14 mouse cellular contexts compared by ENCODE assay signal in genomic region chr17:40806550-40806949, GRCm38 (mm10). TPM values are rescaled to one million over a fixed set of nuclear protein-coding genes. Genes with fewer than 3 reads are reported as not detected.
DNase-seq lines count a peak whose midpoint lies in the region; ATAC-seq lines count a peak whose summit lies in the region.
"Had no signal": no experiment of that assay in that cellular context is flagged by ENCODE, and none has a peak within 500 bp of the region (broad histone marks: within the 10 kb centered on the region; RNA-seq: fewer than 3 reads in every experiment).

No protein-coding gene starts in this region.

- H3K27ac ChIP-seq in heart, embryonic 12.5 days (ENCODE audit: poor library complexity, severe bottlenecking): no peak overlapping the region
- peak overlapping the region; percentile 77; the same call in 1 of the 2 replicates for H3K27ac ChIP-seq in lung, embryonic 16.5 days (ENCODE audit: low read length)
- peak overlapping the region; percentile 75 for H3K27ac ChIP-seq in stomach, embryonic 16.5 days (ENCODE audit: low read length)
- H3K27ac ChIP-seq: embryonic facial prominence, embryonic 12.5 days; heart, embryonic 15.5 days; kidney, postnatal 0 days; limb, embryonic 15.5 days; neural tube, embryonic 15.5 days had no signal

- no peak overlapping the region for H3K9ac ChIP-seq in heart, embryonic 12.5 days
- H3K9ac ChIP-seq in lung, embryonic 16.5 days (ENCODE audit: low read length): no peak overlapping the region
- H3K9ac ChIP-seq in stomach, embryonic 16.5 days (ENCODE audit: low read length): no peak overlapping the region
- H3K9ac ChIP-seq: embryonic facial prominence, embryonic 12.5 days; heart, embryonic 15.5 days; limb, embryonic 15.5 days; neural tube, embryonic 15.5 days had no signal

- no peaks in the 10 kb centered on the region for H3K9me3 ChIP-seq in heart, embryonic 12.5 days (replicated peaks)
- no peaks in the 10 kb centered on the region for H3K9me3 ChIP-seq in lung, embryonic 16.5 days (ENCODE audit: control insufficient read depth, low read length)
- H3K9me3 ChIP-seq in stomach, embryonic 16.5 days (replicated peaks; ENCODE audit: control insufficient read depth, low read length): no peaks in the 10 kb centered on the region
- H3K9me3 ChIP-seq: embryonic facial prominence, embryonic 12.5 days; heart, embryonic 15.5 days; limb, embryonic 15.5 days; neural tube, embryonic 15.5 days had no signal

- DNase-seq in heart, adult 8-10 months (ENCODE audit: low spot score): no peak
- no peak for DNase-seq in left cerebral cortex, adult 8-10 months (ENCODE audit: low spot score in 2 of 2)
- no peak for DNase-seq in kidney, postnatal 36 days
- no peak for DNase-seq in layer of hippocampus, postnatal 10 days (ENCODE audit: low spot score in 2 of 2)
- DNase-seq: adrenal gland, postnatal 14 days had no signal

- H3K4me1 ChIP-seq in heart, embryonic 12.5 days (replicated peaks): no peaks in the 10 kb centered on the region
- no peaks in the 10 kb centered on the region; the same call in 1 of the 2 replicates for H3K4me1 ChIP-seq in lung, embryonic 16.5 days (replicated peaks; ENCODE audit: control insufficient read depth, insufficient read depth, low read length)
- H3K4me1 ChIP-seq in stomach, embryonic 16.5 days (ENCODE audit: control insufficient read depth, insufficient read depth, low read length): no peaks in the 10 kb centered on the region
- H3K4me1 ChIP-seq: embryonic facial prominence, embryonic 12.5 days; heart, embryonic 15.5 days; limb, embryonic 15.5 days; neural tube, embryonic 15.5 days had no signal

- no peak overlapping the region for H3K4me3 ChIP-seq in heart, embryonic 12.5 days
- H3K4me3 ChIP-seq in lung, embryonic 16.5 days (ENCODE audit: low read length): no peak overlapping the region
- H3K4me3 ChIP-seq in stomach, embryonic 16.5 days (replicated peaks; ENCODE audit: low read length): no peak overlapping the region
- H3K4me3 ChIP-seq: embryonic facial prominence, embryonic 12.5 days; heart, embryonic 15.5 days; limb, embryonic 15.5 days; neural tube, embryonic 15.5 days had no signal

- H3K27me3 ChIP-seq in heart, embryonic 12.5 days (replicated peaks): no peaks in the 10 kb centered on the region
- H3K27me3 ChIP-seq in lung, embryonic 16.5 days (ENCODE audit: control insufficient read depth, insufficient read depth, low read depth, low read length): no peaks in the 10 kb centered on the region
- no peaks in the 10 kb centered on the region for H3K27me3 ChIP-seq in stomach, embryonic 16.5 days (ENCODE audit: control insufficient read depth, insufficient read depth, low read length)
- H3K27me3 ChIP-seq: embryonic facial prominence, embryonic 12.5 days; heart, embryonic 15.5 days; limb, embryonic 15.5 days; neural tube, embryonic 15.5 days had no signal

- H3K4me2 ChIP-seq in heart, embryonic 12.5 days: no peak overlapping the region
- no peak overlapping the region for H3K4me2 ChIP-seq in lung, embryonic 16.5 days (ENCODE audit: low read depth, low read length)
- H3K4me2 ChIP-seq in stomach, embryonic 16.5 days (ENCODE audit: low read depth, low read length): no peak overlapping the region
- H3K4me2 ChIP-seq: embryonic facial prominence, embryonic 12.5 days; heart, embryonic 15.5 days; limb, embryonic 15.5 days; neural tube, embryonic 15.5 days had no signal

- 12% methylated on average over 3 of the region's 3 CpGs for WGBS in heart, embryonic 12.5 days
- WGBS in lung, embryonic 16.5 days: 19% methylated on average over 3 of the region's 3 CpGs
- WGBS in stomach, embryonic 16.5 days: 28% methylated on average over 3 of the region's 3 CpGs

- H3K36me3 ChIP-seq in heart, embryonic 12.5 days: no peaks in the 10 kb centered on the region
- H3K36me3 ChIP-seq in lung, embryonic 16.5 days (ENCODE audit: control insufficient read depth, insufficient read depth, low read length): no peaks in the 10 kb centered on the region
- no peaks in the 10 kb centered on the region for H3K36me3 ChIP-seq in stomach, embryonic 16.5 days (ENCODE audit: control insufficient read depth, insufficient read depth, low read length)
- H3K36me3 ChIP-seq: embryonic facial prominence, embryonic 12.5 days; heart, embryonic 15.5 days; limb, embryonic 15.5 days; neural tube, embryonic 15.5 days had no signal

- peak; percentile 96 for ATAC-seq in heart, embryonic 12.5 days (ENCODE audit: insufficient number of reproducible peaks, low FRiP score)
- ATAC-seq in granulocyte monocyte progenitor cell, adult 5-6 weeks (replicated peaks; ENCODE audit: poor library complexity, severe bottlenecking): peak; percentile 88
- ATAC-seq in lung, embryonic 16.5 days (ENCODE audit: low read depth): peak; percentile 96
- peak; percentile 60 for ATAC-seq in stomach, embryonic 16.5 days (ENCODE audit: insufficient read depth, low FRiP score)

RNA-seq across cellular contexts. Expression of gene Crisp2, which starts 0.3 kb away (rescaled TPM):
- polyA plus RNA-seq in heart, embryonic 12.5 days (2016; fragmentation: Nextera tagmentation; extraction: Ambion mirVana): not detected in 2 replicates
- total RNA-seq in heart, adult 8-10 months (2022): not detected
- total RNA-seq in granulocyte monocyte progenitor cell, adult 5-6 weeks (2014; fragmentation: Nextera tagmentation): not detected in 2 replicates
- 0.88 TPM in 1 of 2 replicates, not detected in the other for total RNA-seq in granulocyte monocyte progenitor cell, adult 5-6 weeks (2017)
- polyA plus RNA-seq in lung, embryonic 16.5 days (2015; fragmentation: Nextera tagmentation; extraction: Ambion mirVana): not detected in 2 replicates
- not detected in 2 replicates for polyA plus RNA-seq in stomach, embryonic 16.5 days (2015; fragmentation: Nextera tagmentation; extraction: Ambion mirVana)
- not detected for total RNA-seq in left cerebral cortex, adult 8-10 months (2022)
- not detected for total RNA-seq in layer of hippocampus, postnatal 10 days (2021)
- total RNA-seq: adrenal gland, postnatal 14 days had no signal
- polyA plus RNA-seq: heart, embryonic 15.5 days; kidney, postnatal 0 days; limb, embryonic 15.5 days; neural tube, embryonic 15.5 days had no signal

RNA-seq across cellular contexts. Expression of gene Rhag, which starts 4.4 kb away (rescaled TPM):
- 9.7 and 14.1 TPM in 2 replicates for polyA plus RNA-seq in heart, embryonic 12.5 days (2016; fragmentation: Nextera tagmentation; extraction: Ambion mirVana)
- under 1 TPM in 1 of 4 experiments, not detected in 3; 0.23 TPM for total RNA-seq in heart, adult 8-10 months (2022)
- 0.19 TPM in 1 of 2 replicates, not detected in the other for total RNA-seq in granulocyte monocyte progenitor cell, adult 5-6 weeks (2014; fragmentation: Nextera tagmentation)
- total RNA-seq in granulocyte monocyte progenitor cell, adult 5-6 weeks (2017): 0.17 TPM in 1 of 2 replicates, not detected in the other
- polyA plus RNA-seq in lung, embryonic 16.5 days (2015; fragmentation: Nextera tagmentation; extraction: Ambion mirVana): 0.83 and 2.2 TPM in 2 replicates
- 8.5 and 10.6 TPM in 2 replicates for polyA plus RNA-seq in stomach, embryonic 16.5 days (2015; fragmentation: Nextera tagmentation; extraction: Ambion mirVana)
- total RNA-seq in left cerebral cortex, adult 8-10 months (2022): not detected
- total RNA-seq in layer of hippocampus, postnatal 10 days (2021): not detected
